Mouse (Mus musculus) layer of hippocampus, adult 11-12 months (tissue): ENCODE measurements at regions not wholly inside any gene's neighbourhood (a gene's known extent, or its start where the extent isn't known, plus 50 kb on each side); places are given as distances from the start of the nearest gene placed in this dataset.

Experiments used
- DNase-seq: peaks from one replicate; pipeline ENCODE4 v3.0.0; 2022; ENCODE audit warnings: low spot score

- peak; percentile 4 for DNase-seq
These were observed 194.6 kb downstream of the Brinp2 start for GRCm38 (mm10) chr1:158161533-158161932.

- no peak for DNase-seq
These were observed 192.7 kb downstream of the Brinp2 start for GRCm38 (mm10) chr1:158163411-158163810.

- DNase-seq = no peak
These were observed 186.1 kb downstream of the Brinp2 start for GRCm38 (mm10) chr1:158170006-158170405.

- DNase-seq = no peak
These were observed 176.0 kb downstream of the Brinp2 start for GRCm38 (mm10) chr1:158180095-158180494.

GRCm38 (mm10) chr1:158181296-158181695 lies 174.8 kb downstream of the Brinp2 start:
- DNase-seq = no peak

- no peak for DNase-seq
These were observed 168.5 kb downstream of the Brinp2 start for GRCm38 (mm10) chr1:158187651-158188050.

GRCm38 (mm10) chr1:158192841-158193551 lies 163.1 kb downstream of the Brinp2 start:
- DNase-seq = peak; percentile 30

GRCm38 (mm10) chr1:158193968-158194565 lies 162.1 kb downstream of the Brinp2 start:
- DNase-seq = no peak
